Comparison of ENCODE assay signal across 23 mouse cellular contexts in the genomic region with DNA sequence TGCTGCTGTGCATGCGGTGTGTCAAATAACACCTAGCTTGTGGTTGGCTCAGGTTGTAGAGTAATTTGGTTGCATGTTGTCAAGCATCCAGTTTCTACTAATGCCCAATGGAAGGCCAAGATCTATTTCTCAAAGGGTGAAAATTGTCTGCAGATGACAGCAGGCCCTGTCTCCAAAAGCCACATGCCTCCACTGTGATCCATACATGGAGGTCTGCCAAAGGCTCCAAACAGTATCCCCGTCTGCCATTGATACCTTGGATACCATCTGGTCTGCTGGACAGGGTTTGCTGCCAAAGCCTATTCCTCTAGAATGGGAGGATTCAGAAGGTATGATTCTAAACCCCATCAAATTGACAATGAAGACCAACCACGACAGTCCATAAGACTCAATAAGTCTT.
A peak's percentile ranks its signal among the peaks of the same experiment; 100 is the strongest.
DNase-seq lines count a peak whose midpoint lies in the region; TF ChIP-seq lines count a peak whose summit lies in the region.
"Had no signal": no experiment of that assay in that cellular context is flagged by ENCODE, and none has a peak within 500 bp of the region (broad histone marks: within the 10 kb centered on the region; RNA-seq: fewer than 3 reads in every experiment).

No protein-coding gene starts in this region.

- TF ChIP-seq CTCF in lung, adult 2 months (IDR thresholded peaks at IDR 0.05; ENCODE audit: insufficient read depth, low read length), result no peak

- 92% methylated on average over 3 of the region's 3 CpGs for WGBS in lung, adult 2 months

- peaks cover 7% of the 10 kb centered on the region for H3K4me1 ChIP-seq in lung, adult 2 months (ENCODE audit: control insufficient read depth, insufficient read depth, low read length)
- H3K4me1 ChIP-seq: embryonic facial prominence, embryonic 15.5 days; forebrain, embryonic 12.5 days; hindbrain, embryonic 10.5 days; intestine, embryonic 15.5 days; limb, embryonic 13.5 days; midbrain, embryonic 12.5 days had no signal

- TF ChIP-seq POLR2A in lung, adult 2 months (IDR thresholded peaks at IDR 0.05; ENCODE audit: borderline replicate concordance, extremely low read depth, low read depth, low read length), result no peak

- DNase-seq in heart, adult 11 months, result peak; percentile 63
- no peak for DNase-seq in heart, adult 18-20 months
- DNase-seq in cerebellum, adult 11-12 months, result peak; percentile 84
- peak; percentile 86 for DNase-seq in cerebellum, adult 9-10 months
- DNase-seq in cerebellum, postnatal 36 days, result peak; percentile 63 to 69
- no peak for DNase-seq in lung, adult 2 months
- no peak for DNase-seq in layer of hippocampus, adult 11-12 months (ENCODE audit: low spot score)
- DNase-seq: adrenal gland, postnatal 25 days; gastrocnemius, postnatal 14 days; heart, postnatal 14 days; kidney, adult 2 months; kidney, postnatal 4 days; layer of hippocampus, adult 9-11 months; lung, postnatal 4 days had no signal

- no peak overlapping the region for H3K4me3 ChIP-seq in lung, adult 2 months (replicated peaks; ENCODE audit: extremely low read depth, low read depth, low read length)
- H3K4me3 ChIP-seq: embryonic facial prominence, embryonic 10.5 days; embryonic facial prominence, embryonic 15.5 days; forebrain, embryonic 12.5 days; hindbrain, embryonic 10.5 days; intestine, embryonic 15.5 days; limb, embryonic 13.5 days; megakaryocyte, embryonic 14.5 days; midbrain, embryonic 12.5 days; neural tube, embryonic 13.5 days had no signal

Comparison
In these comparisons a context has a peak if more than half of its experiments do, and no peak if none do; other contexts are left out.
1. DNase-seq: peak in heart, adult 11 months (single experiment), cerebellum, adult 11-12 months (single experiment), cerebellum, adult 9-10 months (single experiment) and cerebellum, postnatal 36 days (2 of 2); none in heart, adult 18-20 months (0 of 2), lung, adult 2 months (single experiment) and layer of hippocampus, adult 11-12 months (single experiment).